Mouse (Mus musculus) erythroblast, embryonic 14.5 days (primary cell): ENCODE measurements around the gene Pgpep1.

Experiments used
- GATA1 ChIP-seq: IDR thresholded peaks from 2 replicates; pipeline ENCODE4 v1.6.1; 2012; ENCODE audit warnings: low read length, inconsistent platforms, mixed read lengths
- TAL1 ChIP-seq: IDR thresholded peaks from 3 replicates; pipeline ENCODE4 v1.6.1; 2012; ENCODE audit warnings: low read length, inconsistent platforms, mixed read lengths

GRCm38 (mm10) chr8:70696019-70696885 is 36.1 kb upstream of the Pgpep1 start:
- no peak for TF ChIP-seq TAL1
- TF ChIP-seq GATA1 = no peak
